Mouse (Mus musculus): ENCODE results near the gene Cabin1. TPM values are rescaled to one million over a fixed set of nuclear protein-coding genes. Genes with fewer than 3 reads are reported as not detected.

Cabin1 gene
- polyA plus RNA-seq, 2 experiments from 2014 or later: 25.1 to 30.0 TPM

GRCm38 (mm10) chr10:75766856-75767255 is 2.7 kb upstream of the Cabin1 start:
- ATAC-seq: no peak

GRCm38 (mm10) chr10:75764519-75765473 is 655 bp upstream of the Cabin1 start:
- peak; percentile 24 for ATAC-seq

GRCm38 (mm10) chr10:75762413-75762812 is 1.7 kb downstream of the Cabin1 start:
- ATAC-seq: no peak

GRCm38 (mm10) chr10:75760311-75760710 is 3.8 kb downstream of the Cabin1 start:
- no peak for ATAC-seq

GRCm38 (mm10) chr10:75756719-75757118 is 7.4 kb downstream of the Cabin1 start:
- no peak for ATAC-seq

GRCm38 (mm10) chr10:75744017-75744416 is 20.1 kb downstream of the Cabin1 start:
- peak; percentile 94 for ATAC-seq

- no peak for ATAC-seq
These were observed 20.8 kb downstream of the Cabin1 start for GRCm38 (mm10) chr10:75743369-75743768.

GRCm38 (mm10) chr10:75740866-75741265 is 23.3 kb downstream of the Cabin1 start:
- no peak for ATAC-seq

- ATAC-seq: no peak
These were observed 38.7 kb downstream of the Cabin1 start for GRCm38 (mm10) chr10:75725449-75725848.

GRCm38 (mm10) chr10:75720215-75720614 is 43.9 kb downstream of the Cabin1 start:
- ATAC-seq: no peak

GRCm38 (mm10) chr10:75714795-75715194 is 49.3 kb downstream of the Cabin1 start:
- ATAC-seq: no peak

GRCm38 (mm10) chr10:75713026-75713425 is 51.1 kb downstream of the Cabin1 start:
- ATAC-seq: no peak

GRCm38 (mm10) chr10:75710210-75710609 is 53.9 kb downstream of the Cabin1 start:
- no peak for ATAC-seq

GRCm38 (mm10) chr10:75709261-75709660 is 54.9 kb downstream of the Cabin1 start:
- no peak for ATAC-seq

- ATAC-seq: no peak
These were observed 55.5 kb downstream of the Cabin1 start for GRCm38 (mm10) chr10:75708633-75708992.

- ATAC-seq: no peak
These were observed 56.1 kb downstream of the Cabin1 start for GRCm38 (mm10) chr10:75707901-75708632.

GRCm38 (mm10) chr10:75706632-75707216 is 57.4 kb downstream of the Cabin1 start:
- no peak for ATAC-seq

GRCm38 (mm10) chr10:75705681-75706400 is 58.3 kb downstream of the Cabin1 start:
- no peak for ATAC-seq

GRCm38 (mm10) chr10:75704212-75705185 is 59.6 kb downstream of the Cabin1 start:
- no peak for ATAC-seq

GRCm38 (mm10) chr10:75703504-75703903 is 60.6 kb downstream of the Cabin1 start:
- no peak for ATAC-seq

- no peak for ATAC-seq
These were observed 61.6 kb downstream of the Cabin1 start for GRCm38 (mm10) chr10:75702494-75702893.
